Mouse (Mus musculus): ENCODE measurements at regions not wholly inside any gene's neighbourhood (a gene's known extent, or its start where the extent isn't known, plus 50 kb on each side); places are given as distances from the start of the nearest gene placed in this dataset.
A peak's percentile ranks its signal among the peaks of the same experiment; 100 is the strongest.

DNA sequence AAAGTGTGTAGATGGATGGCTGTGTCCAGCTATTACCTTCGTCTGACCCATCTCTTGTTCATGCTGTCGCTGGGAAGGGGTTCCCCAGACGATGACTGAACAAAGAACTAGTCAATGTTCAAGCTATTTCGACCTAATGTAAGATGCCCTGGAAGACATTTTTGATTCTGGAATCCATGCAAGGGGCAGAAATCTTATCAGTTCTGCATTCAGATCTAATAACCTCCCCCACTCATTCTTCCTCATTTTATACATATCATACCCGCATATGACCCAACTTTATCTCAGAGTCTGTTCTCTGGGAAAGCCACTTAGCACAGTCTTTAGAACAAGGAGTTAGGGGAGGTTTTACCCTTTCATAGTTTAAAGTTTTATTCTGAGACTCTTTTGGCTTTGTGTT is 52.2 kb upstream of the 2310009B15Rik start:
- H3K4me3 ChIP-seq (replicated peaks), result no peak overlapping the region
- no peak for TF ChIP-seq GATA1 (IDR thresholded peaks at IDR 0.05; ENCODE audit: borderline replicate concordance, low read length)
- no peak for TF ChIP-seq FLI1 (IDR thresholded peaks at IDR 0.05; ENCODE audit: low read length)
- no peaks in the 10 kb centered on the region for H3K36me3 ChIP-seq (replicated peaks; ENCODE audit: low read length)
- H3K27me3 ChIP-seq (replicated peaks), result no peaks in the 10 kb centered on the region
- peaks cover 9% of the 10 kb centered on the region; the same call in 1 of the 2 replicates for H3K4me1 ChIP-seq
- no peaks in the 10 kb centered on the region for H3K9me3 ChIP-seq

DNA sequence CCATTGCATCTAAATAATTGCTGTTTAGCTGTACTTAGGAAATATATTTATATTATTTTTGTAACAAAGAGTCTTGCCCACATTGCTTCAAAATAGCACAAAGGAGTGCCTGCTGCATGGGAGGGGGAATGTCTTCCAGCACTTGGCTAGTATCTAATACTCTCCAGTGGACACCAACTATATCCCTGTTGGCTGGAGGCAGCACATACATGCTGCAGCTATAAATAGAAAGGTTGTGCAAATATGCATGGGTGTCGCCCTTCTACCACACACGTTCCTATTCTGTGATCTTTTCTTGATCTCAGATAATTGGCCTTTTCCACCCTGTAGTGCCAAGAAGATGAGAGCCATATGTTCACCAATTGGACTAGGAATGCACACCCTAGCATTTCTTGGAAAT is 53.0 kb upstream of the 2310009B15Rik start:
- Histone ChIP-seq H3K9me3 (no peaks in the 10 kb centered on the region), H3K4me1 (peaks cover 9% of the 10 kb centered on the region; the same call in 1 of the 2 replicates)
- TF ChIP-seq FLI1 (IDR thresholded peaks at IDR 0.05; ENCODE audit: low read length) (no peak), GATA1 (IDR thresholded peaks at IDR 0.05; ENCODE audit: borderline replicate concordance, low read length) (no peak)

GRCm38 (mm10) chr1:138912156-138912616 is 51.0 kb upstream of the Dennd1b start:
- Histone ChIP-seq H3K9me3 (no peaks in the 10 kb centered on the region; the same call in 1 of the 2 replicates), H3K4me3 (replicated peaks) (peak overlapping the region; percentile 76), H3K27me3 (replicated peaks) (no peaks in the 10 kb centered on the region), H3K4me1 (peaks cover 9% of the 10 kb centered on the region; the same call in 1 of the 2 replicates), H3K36me3 (replicated peaks; ENCODE audit: low read length) (no peaks in the 10 kb centered on the region)
- TF ChIP-seq GATA1 (IDR thresholded peaks at IDR 0.05; ENCODE audit: borderline replicate concordance, low read length), result no peak
- TF ChIP-seq FLI1 (IDR thresholded peaks at IDR 0.05; ENCODE audit: low read length), result no peak

More for the DNA sequence above, 53.0 kb upstream of the 2310009B15Rik start:
- H3K4me3 ChIP-seq (replicated peaks), result no peak overlapping the region
- H3K27me3 ChIP-seq (replicated peaks), result no peaks in the 10 kb centered on the region
- no peaks in the 10 kb centered on the region for H3K36me3 ChIP-seq (replicated peaks; ENCODE audit: low read length)

DNA sequence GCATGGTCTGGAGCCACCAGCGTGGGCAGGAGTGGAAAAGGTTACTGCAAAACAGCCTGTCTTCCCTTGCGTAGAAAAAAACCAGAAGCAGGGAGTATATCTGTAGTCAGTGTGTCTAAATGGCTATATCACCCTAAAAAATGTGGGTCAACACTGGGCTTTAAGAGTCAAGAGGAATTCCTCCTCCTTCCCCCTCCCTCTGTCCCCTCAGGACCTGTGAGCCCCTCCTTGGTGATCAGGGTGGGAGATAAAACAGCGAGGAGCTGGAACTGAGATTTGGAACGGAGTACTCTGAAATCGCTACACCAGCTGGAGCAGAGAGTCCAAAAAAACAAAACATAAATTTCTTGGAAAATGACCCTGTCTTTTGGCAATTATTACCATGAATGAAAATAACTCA is 50.3 kb upstream of the Dennd1b start:
- Histone ChIP-seq H3K4me1 (peaks cover 9% of the 10 kb centered on the region; the same call in 1 of the 2 replicates), H3K9me3 (no peaks in the 10 kb centered on the region; the same call in 1 of the 2 replicates), H3K27me3 (replicated peaks) (no peaks in the 10 kb centered on the region), H3K36me3 (replicated peaks; ENCODE audit: low read length) (no peaks in the 10 kb centered on the region), H3K4me3 (replicated peaks) (no peak overlapping the region)
- TF ChIP-seq GATA1 (IDR thresholded peaks at IDR 0.05; ENCODE audit: borderline replicate concordance, low read length) (no peak), FLI1 (IDR thresholded peaks at IDR 0.05; ENCODE audit: low read length) (no peak)

GRCm38 (mm10) chr1:138913428-138913827 is 49.8 kb upstream of the Dennd1b start:
- Histone ChIP-seq H3K4me3 (replicated peaks) (no peak overlapping the region), H3K27me3 (replicated peaks) (no peaks in the 10 kb centered on the region), H3K36me3 (replicated peaks; ENCODE audit: low read length) (no peaks in the 10 kb centered on the region), H3K4me1 (peaks cover 9% of the 10 kb centered on the region; the same call in 1 of the 2 replicates), H3K9me3 (no peaks in the 10 kb centered on the region; the same call in 1 of the 2 replicates)
- TF ChIP-seq FLI1 (IDR thresholded peaks at IDR 0.05; ENCODE audit: low read length) (no peak), GATA1 (IDR thresholded peaks at IDR 0.05; ENCODE audit: borderline replicate concordance, low read length) (no peak)

Data from megakaryocyte, embryonic 14.5 days (primary cell).